Mouse (Mus musculus) kidney, embryonic 14.5 days (tissue): ENCODE results near the gene Cbx5. TPM values are rescaled to one million over a fixed set of nuclear protein-coding genes. Genes with fewer than 3 reads are reported as not detected.
"Not testable (repeated sequence)": the region's sequence is repeated elsewhere in the genome, so short reads cannot be mapped to it uniquely, and the experiment has no call there.

Source experiments
- ATAC-seq: fragments of 200-750 bp; cut with Nextera tagmentation; 2 replicates; pipeline ENCODE4 v1.8.0; 2017; ENCODE audit warnings: moderate number of reproducible peaks, mild to moderate bottlenecking, moderate TSS enrichment, moderate library complexity; ENCODE audit not compliant: low FRiP score, low TSS enrichment
- H3K27ac ChIP-seq: fragments of 300-500 bp; sonication (generic); 2 replicates; pipeline ENCODE4 v1.5.1; 2014; ENCODE audit warnings: low read depth, mild to moderate bottlenecking, low read length, moderate library complexity, mixed read lengths
- H3K27me3 ChIP-seq: fragments of 300-500 bp; sonication (generic); 2 replicates; pipeline ENCODE4 v1.6.1; 2014; ENCODE audit warnings: mild to moderate bottlenecking, low read length; ENCODE audit not compliant: control insufficient read depth, insufficient read depth
- H3K36me3 ChIP-seq: fragments of 300-500 bp; sonication (generic); 2 replicates; pipeline ENCODE4 v1.6.1; 2014; ENCODE audit warnings: low read length, mixed read lengths; ENCODE audit not compliant: control insufficient read depth, insufficient read depth
- H3K4me1 ChIP-seq: fragments of 300-500 bp; sonication (generic); 2 replicates; pipeline ENCODE4 v1.6.1; 2014; ENCODE audit warnings: low read length, mixed read lengths; ENCODE audit not compliant: control insufficient read depth, insufficient read depth
- H3K4me2 ChIP-seq: fragments of 300-500 bp; sonication (generic); replicated peaks from 2 replicates; pipeline ENCODE4 v1.6.1; 2014; ENCODE audit warnings: low read depth, mild to moderate bottlenecking, low read length
- H3K4me3 ChIP-seq: fragments of 300-500 bp; sonication (generic); 2 replicates; pipeline ENCODE4 v1.5.1; 2014; ENCODE audit warnings: mild to moderate bottlenecking, low read length
- H3K9ac ChIP-seq: fragments of 300-500 bp; sonication (generic); 2 replicates; pipeline ENCODE4 v1.6.1; 2014; ENCODE audit warnings: low read depth, mild to moderate bottlenecking, low read length, moderate library complexity
- H3K9me3 ChIP-seq: fragments of 300-500 bp; sonication (generic); 2 replicates; pipeline ENCODE4 v1.6.1; 2016; ENCODE audit warnings: low read length; ENCODE audit not compliant: control insufficient read depth
- WGBS: fragments of 180-500 bp; shearing (Covaris S2); extraction: QIAGEN DNeasy Blood & Tissue Kit; methylation state at CpG from one replicate; pipeline ENCODE4 v1.1.7; 2014; 5-methylcytosine and 5-hydroxymethylcytosine counted together
- polyA plus RNA-seq: library from polyadenylated mRNA; unstranded; fragments of >200 nt; fragmentation: Nextera tagmentation; extraction: Ambion mirVana; gene quantifications from 2 replicates; pipeline ENCODE4 v1.2.1, GENCODE M21; 2014

Gene Cbx5
- polyA plus RNA-seq, 1 experiment from 2014 or later, result 161 TPM

GRCm38 (mm10) chr15:103247078-103247781 is 7.6 kb upstream of the Cbx5 start:
- no peak overlapping the region for H3K27ac ChIP-seq
- H3K4me1 ChIP-seq, result peaks cover 13% of the 10 kb centered on the region
- no peak for ATAC-seq
- H3K9ac ChIP-seq, result no peak overlapping the region
- 88% methylated on average over 9 of the region's 9 CpGs for WGBS
- H3K4me3 ChIP-seq, result no peak overlapping the region
- peaks cover 66% of the 10 kb centered on the region for H3K36me3 ChIP-seq
- no peak overlapping the region for H3K4me2 ChIP-seq
- H3K27me3 ChIP-seq, result no peaks in the 10 kb centered on the region
- no peaks in the 10 kb centered on the region for H3K9me3 ChIP-seq

DNA sequence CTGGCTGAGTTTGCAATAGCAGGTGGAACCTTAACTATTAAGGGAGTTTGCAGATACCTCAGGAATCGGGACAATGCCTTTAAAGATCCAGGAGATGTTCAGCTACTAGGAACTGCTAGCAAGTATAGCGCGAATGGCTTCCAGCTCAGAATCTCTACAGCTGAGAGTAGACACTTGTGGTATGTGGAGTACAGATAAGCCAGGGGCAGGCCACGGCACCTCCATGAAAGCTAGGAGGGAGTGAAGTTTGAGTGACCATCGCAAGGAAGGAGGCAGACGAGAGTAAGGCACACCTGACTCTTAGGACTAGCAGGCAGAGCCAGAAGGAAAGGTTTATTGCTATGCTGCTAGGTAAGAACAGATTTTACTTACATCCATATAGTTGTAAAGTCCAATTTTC is 6.0 kb upstream of the Cbx5 start:
- Histone ChIP-seq H3K27ac (no peak overlapping the region), H3K9me3 (no peaks in the 10 kb centered on the region), H3K9ac (no peak overlapping the region), H3K36me3 (peaks cover 77% of the 10 kb centered on the region), H3K4me2 (no peak overlapping the region), H3K27me3 (no peaks in the 10 kb centered on the region), H3K4me3 (no peak overlapping the region), H3K4me1 (peaks cover 14% of the 10 kb centered on the region)
- ATAC-seq, result no peak
- 82% methylated on average over 6 of the region's 6 CpGs for WGBS

GRCm38 (mm10) chr15:103242885-103243284 is 3.3 kb upstream of the Cbx5 start:
- Histone ChIP-seq H3K9ac (peak overlapping the region; percentile 91), H3K4me1 (peaks cover 19% of the 10 kb centered on the region), H3K27ac (no peak overlapping the region), H3K4me2 (peak overlapping the region; percentile 88), H3K27me3 (no peaks in the 10 kb centered on the region), H3K9me3 (no peaks in the 10 kb centered on the region), H3K36me3 (peaks cover 60% of the 10 kb centered on the region), H3K4me3 (peak overlapping the region; percentile 83)
- ATAC-seq, result no peak
- WGBS, result 49% methylated on average over 8 of the region's 8 CpGs

DNA sequence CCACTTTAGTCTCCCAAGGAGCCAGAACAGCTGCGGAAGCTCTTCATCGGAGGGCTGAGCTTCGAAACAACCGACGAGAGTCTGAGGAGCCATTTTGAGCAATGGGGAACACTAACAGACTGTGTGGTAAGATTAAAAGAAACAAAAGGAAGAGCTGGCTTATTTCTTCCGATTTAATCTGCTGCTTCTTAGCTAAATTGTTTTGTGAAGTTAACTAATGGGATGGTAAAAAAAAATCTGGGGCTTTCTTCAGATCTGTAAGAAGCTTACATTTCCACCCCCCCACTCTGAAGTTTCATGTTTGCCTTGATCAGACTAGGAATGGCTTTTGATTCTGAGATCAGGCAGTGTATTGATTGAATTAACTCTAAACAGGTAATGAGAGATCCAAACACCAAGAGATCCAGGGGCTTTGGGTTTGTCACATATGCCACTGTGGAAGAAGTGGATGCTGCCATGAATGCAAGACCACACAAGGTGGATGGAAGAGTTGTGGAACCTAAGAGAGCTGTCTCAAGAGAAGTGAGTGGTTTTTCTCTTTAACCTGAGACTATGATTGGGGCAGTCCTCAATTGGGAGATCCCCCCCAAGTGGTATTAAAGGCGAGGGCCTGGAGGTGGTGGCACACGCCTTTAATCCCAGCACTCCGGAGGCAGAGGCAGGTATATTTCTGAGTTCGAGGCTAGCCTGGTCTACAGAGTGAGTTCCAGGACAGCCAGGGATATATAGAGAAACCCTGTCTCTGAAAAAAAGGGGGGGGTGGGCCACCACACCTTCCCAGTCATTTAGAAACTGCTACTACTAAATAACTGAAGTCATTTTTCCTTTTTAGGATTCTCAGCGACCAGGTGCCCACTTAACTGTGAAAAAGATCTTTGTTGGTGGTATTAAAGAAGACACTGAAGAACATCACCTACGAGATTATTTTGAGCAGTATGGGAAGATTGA is 1.7 kb upstream of the Cbx5 start:
- 4% methylated on average over 12 of the region's 12 CpGs for WGBS
- Histone ChIP-seq H3K27ac (peak overlapping the region; percentile 95), H3K36me3 (peaks cover 45% of the 10 kb centered on the region), H3K4me1 (peaks cover 21% of the 10 kb centered on the region), H3K9ac (peak overlapping the region; percentile 91), H3K4me2 (peak overlapping the region; percentile 88), H3K4me3 (peak overlapping the region; percentile 83)
- not testable (repeated sequence) for H3K9me3 ChIP-seq, ATAC-seq, H3K27me3 ChIP-seq

DNA sequence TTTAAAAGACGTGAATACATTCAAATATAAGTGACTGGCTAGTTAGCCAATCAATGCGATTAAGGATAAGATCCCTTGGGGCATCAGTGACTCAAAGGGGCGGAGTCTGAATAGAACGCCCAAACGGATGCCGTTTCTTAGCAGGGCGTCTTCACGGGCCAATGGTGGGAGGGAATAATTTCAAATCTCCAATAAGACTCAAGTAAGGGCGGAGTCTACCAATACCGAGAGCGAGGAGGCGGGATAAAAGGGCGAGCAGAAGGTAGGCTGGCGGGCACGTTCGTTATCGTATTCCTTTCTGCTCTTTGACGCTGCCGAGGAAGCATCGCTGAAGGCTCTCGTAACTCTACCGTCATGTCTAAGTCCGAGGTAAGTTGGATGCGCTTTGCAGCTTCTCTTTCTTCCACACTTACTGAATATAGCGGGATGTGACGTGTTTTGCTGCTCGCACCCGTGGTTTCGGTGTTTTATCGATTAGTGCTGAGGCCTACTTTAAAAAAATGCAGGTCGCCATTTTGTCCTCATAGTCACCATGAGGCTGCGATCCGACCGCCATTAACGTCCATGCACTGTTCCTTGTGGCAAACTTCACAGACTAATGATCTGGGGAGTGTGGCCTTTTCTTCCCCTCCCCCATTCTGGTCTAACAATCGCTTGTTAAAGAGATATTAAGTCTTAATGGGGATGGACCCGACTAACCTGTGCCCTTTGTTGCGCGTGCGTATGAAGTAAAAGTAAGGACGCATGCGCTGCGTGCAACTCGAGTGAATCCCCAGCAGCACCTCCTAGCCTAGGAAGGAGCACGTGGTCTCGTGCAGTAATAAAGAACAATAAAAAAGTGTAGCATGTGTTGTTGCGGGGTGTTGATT is 778 bp upstream of the Cbx5 start, which contains the start of gene Hnrnpa1:
Gene Hnrnpa1 (plus strand): TSS at position 273 of the 869 bp plus-strand sequence.
- under 1% methylated on average over 47 of the region's 47 CpGs for WGBS
- H3K4me2 ChIP-seq, result peak within 1 kb of the TSS; percentile 88
- peak; percentile 92 for ATAC-seq
- no peaks in the 10 kb centered on the region for H3K27me3 ChIP-seq
- peak within 1 kb of the TSS; percentile 83 for H3K4me3 ChIP-seq
- H3K4me1 ChIP-seq, result peaks cover 21% of the 10 kb centered on the region
- H3K9me3 ChIP-seq, result no peaks in the 10 kb centered on the region
- H3K27ac ChIP-seq, result peak within 1 kb of the TSS; percentile 95
- peak within 1 kb of the TSS; percentile 91 for H3K9ac ChIP-seq
- peaks cover 39% of the 10 kb centered on the region for H3K36me3 ChIP-seq

- Histone ChIP-seq H3K27ac (peak overlapping the region; percentile 95), H3K9me3 (no peaks in the 10 kb centered on the region), H3K4me2 (peak overlapping the region; percentile 65), H3K4me1 (peaks cover 21% of the 10 kb centered on the region), H3K4me3 (peak overlapping the region; percentile 83), H3K9ac (peak overlapping the region; percentile 69), H3K27me3 (no peaks in the 10 kb centered on the region), H3K36me3 (peaks cover 38% of the 10 kb centered on the region)
- ATAC-seq, result peak; percentile 93
- WGBS, result 1% methylated on average over 26 of the region's 26 CpGs
These were observed 409 bp downstream of the Cbx5 start for GRCm38 (mm10) chr15:103239130-103239684.

GRCm38 (mm10) chr15:103237295-103237694 is 2.3 kb downstream of the Cbx5 start:
- no peaks in the 10 kb centered on the region for H3K9me3 ChIP-seq
- WGBS, result 94% methylated on average over 7 of the region's 7 CpGs
- peaks cover 9% of the 10 kb centered on the region; the same call in 1 of the 2 replicates for H3K4me1 ChIP-seq
- H3K27ac ChIP-seq, result no peak overlapping the region
- no peak for ATAC-seq
- H3K4me3 ChIP-seq, result no peak overlapping the region
- H3K9ac ChIP-seq, result no peak overlapping the region
- peaks cover 20% of the 10 kb centered on the region for H3K36me3 ChIP-seq
- H3K27me3 ChIP-seq, result no peaks in the 10 kb centered on the region
- H3K4me2 ChIP-seq, result no peak overlapping the region; the same call in 1 of the 2 replicates

DNA sequence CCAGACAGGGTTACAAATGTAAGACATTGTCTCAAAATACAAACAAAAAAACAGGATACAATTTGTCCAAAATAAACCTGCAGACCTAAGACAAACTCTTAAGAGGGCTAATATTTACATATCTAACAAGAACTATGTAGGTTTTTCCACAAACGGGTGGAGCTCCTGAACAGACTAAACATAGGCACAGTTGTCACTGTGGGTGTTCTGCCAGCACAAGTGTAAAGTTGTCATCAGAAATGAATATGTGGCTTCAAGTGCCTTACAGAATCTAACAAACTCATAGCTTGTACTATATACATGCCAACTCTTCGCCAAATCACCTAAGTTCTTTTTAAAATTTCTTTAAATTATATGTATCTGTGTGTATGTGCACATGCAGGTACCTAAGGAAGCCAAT is 6.5 kb downstream of the Cbx5 start:
- no peak overlapping the region for H3K4me3 ChIP-seq
- no peaks in the 10 kb centered on the region for H3K27me3 ChIP-seq
- no peak overlapping the region for H3K4me2 ChIP-seq
- H3K36me3 ChIP-seq, result peaks cover 9% of the 10 kb centered on the region
- H3K27ac ChIP-seq, result no peak overlapping the region
- H3K9ac ChIP-seq, result no peak overlapping the region
- H3K9me3 ChIP-seq, result no peaks in the 10 kb centered on the region
- ATAC-seq, result no peak
- 87% methylated on average over 2 of the region's 2 CpGs for WGBS
- peaks cover 5% of the 10 kb centered on the region; the same call in 1 of the 2 replicates for H3K4me1 ChIP-seq
